Mouse (Mus musculus) cortical plate, adult 2 months (tissue): ENCODE results near the gene Slc30a4.

Experiments
- CTCF ChIP-seq: fragments of 200-500 bp; IDR thresholded peaks from 2 replicates; pipeline ENCODE4 v1.5.1; 2011; ENCODE audit warnings: mild to moderate bottlenecking, control low read depth, low read length; ENCODE audit not compliant: insufficient read depth; ENCODE audit errors: extremely low read depth
- POLR2A ChIP-seq: fragments of 200-500 bp; IDR thresholded peaks from 2 replicates; pipeline ENCODE4 v1.6.1; 2011; ENCODE audit warnings: mild to moderate bottlenecking, low read length, control low read depth; ENCODE audit not compliant: insufficient read depth; ENCODE audit errors: extremely low read depth

GRCm38 (mm10) chr2:122686665-122687064, 15.8 kb downstream of the Slc30a4 start:
- TF ChIP-seq CTCF: no peak
- no peak for TF ChIP-seq POLR2A
